ENCODE assay signal across 8 mouse cellular contexts in the genomic region with DNA sequence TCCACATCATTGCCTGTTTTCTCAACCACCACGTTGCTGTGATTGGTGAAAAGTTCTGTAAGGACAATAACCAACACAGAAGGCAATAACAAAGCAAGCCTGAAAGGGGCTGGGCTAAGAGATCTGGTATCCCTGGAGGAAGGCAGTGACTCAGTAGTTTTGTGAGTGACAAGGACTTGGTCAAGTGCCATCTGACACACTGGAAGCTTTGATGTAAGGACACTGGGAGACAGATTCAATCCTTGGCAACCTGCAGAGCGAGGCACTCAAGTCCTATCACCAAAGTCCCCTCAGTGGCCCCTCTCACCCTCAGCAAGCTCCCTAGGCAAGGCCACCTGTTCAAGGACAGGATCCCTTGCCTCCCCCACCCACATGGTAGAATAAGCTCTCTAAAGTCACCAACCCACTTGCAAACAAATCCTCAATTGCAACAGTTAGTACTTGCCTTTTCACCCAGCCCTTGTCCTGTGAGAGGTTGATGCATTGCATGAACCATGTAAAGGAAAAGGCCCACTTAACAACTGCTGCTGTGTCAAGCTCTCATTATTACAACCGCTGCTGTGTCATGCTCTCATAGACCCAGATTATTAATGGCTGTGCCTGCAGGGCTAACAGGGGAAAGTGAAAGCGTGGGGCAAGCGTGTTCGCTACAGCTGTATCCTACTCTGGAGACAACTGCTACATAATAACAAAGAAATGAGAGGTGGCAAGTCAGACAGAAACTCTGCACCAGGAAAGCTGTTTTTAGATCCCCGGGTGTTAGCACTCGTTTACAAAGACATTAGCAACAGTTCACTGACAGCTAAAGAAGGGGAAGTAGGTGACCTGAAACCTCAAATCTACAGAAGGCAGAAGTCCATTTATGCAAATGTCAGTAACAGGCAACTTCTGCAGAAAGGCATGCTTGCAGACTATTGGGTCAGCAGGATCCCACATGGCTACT. TPM values are rescaled to one million over a fixed set of nuclear protein-coding genes. Genes with fewer than 3 reads are reported as not detected.
DNase-seq lines count a peak whose midpoint lies in the region; ATAC-seq and TF ChIP-seq lines count a peak whose summit lies in the region.

No protein-coding gene starts in this region.

- H3K36me3 ChIP-seq in embryonic facial prominence, embryonic 11.5 days (replicated peaks; ENCODE audit: control insufficient read depth, insufficient read depth, low read depth, low read length) = no peaks in the 10 kb centered on the region
- H3K36me3 ChIP-seq in embryonic facial prominence, embryonic 10.5 days (replicated peaks) = no peaks in the 10 kb centered on the region
- no peaks in the 10 kb centered on the region for H3K36me3 ChIP-seq in hindbrain, embryonic 16.5 days (ENCODE audit: control insufficient read depth, insufficient read depth, low read length)
- H3K36me3 ChIP-seq in liver, embryonic 16.5 days (ENCODE audit: control insufficient read depth, insufficient read depth) = no peaks in the 10 kb centered on the region
- H3K36me3 ChIP-seq in neural tube, embryonic 13.5 days = no peaks in the 10 kb centered on the region

- no peak for ATAC-seq in embryonic facial prominence, embryonic 11.5 days (replicated peaks; ENCODE audit: insufficient number of reproducible peaks, low FRiP score, low TSS enrichment, low read depth)
- ATAC-seq in hindbrain, embryonic 16.5 days = 0 out of 2 replicates have a peak, but pooled peaks have one; percentile 29
- ATAC-seq in liver, embryonic 16.5 days (ENCODE audit: low read depth) = peak; percentile 45; the same call in 1 of the 2 replicates
- ATAC-seq in neural tube, embryonic 13.5 days (ENCODE audit: low read depth) = 0 out of 2 replicates have a peak, but pooled peaks have one; percentile 13
- ATAC-seq in cerebellum, adult (ENCODE audit: insufficient number of reproducible peaks, low FRiP score, low TSS enrichment) = no peak

- no peak for TF ChIP-seq POLR2A in bone marrow macrophage, adult 2 months (IDR thresholded peaks at IDR 0.05; ENCODE audit: borderline replicate concordance, low read depth, low read length)

- WGBS in embryonic facial prominence, embryonic 11.5 days = 61% methylated on average over 8 of the region's 8 CpGs
- WGBS in embryonic facial prominence, embryonic 10.5 days = 64% methylated on average over 8 of the region's 8 CpGs
- 24% methylated on average over 8 of the region's 8 CpGs for WGBS in hindbrain, embryonic 16.5 days
- WGBS in liver, embryonic 16.5 days (ENCODE audit: insufficient replicate concordance) = 14% methylated on average over 8 of the region's 8 CpGs
- 14% methylated on average over 8 of the region's 8 CpGs for WGBS in neural tube, embryonic 13.5 days

- H3K27ac ChIP-seq in embryonic facial prominence, embryonic 11.5 days (replicated peaks; ENCODE audit: low read depth, low read length) = no peak overlapping the region
- H3K27ac ChIP-seq in embryonic facial prominence, embryonic 10.5 days (replicated peaks) = no peak overlapping the region
- peak overlapping the region; percentile 78 for H3K27ac ChIP-seq in bone marrow macrophage, adult 2 months (ENCODE audit: insufficient read depth, low read depth, low read length)
- no peak overlapping the region for H3K27ac ChIP-seq in hindbrain, embryonic 16.5 days (ENCODE audit: low read depth, low read length)
- 0 out of 2 replicates have a peak overlapping the region, but pooled peaks have one; percentile 25 for H3K27ac ChIP-seq in liver, embryonic 16.5 days (ENCODE audit: low read length)
- H3K27ac ChIP-seq in neural tube, embryonic 13.5 days (replicated peaks) = 0 out of 2 replicates have a peak overlapping the region, but pooled peaks have one; percentile 14

- no peak overlapping the region for H3K4me3 ChIP-seq in embryonic facial prominence, embryonic 11.5 days (ENCODE audit: low read depth, low read length)
- no peak overlapping the region for H3K4me3 ChIP-seq in embryonic facial prominence, embryonic 10.5 days
- H3K4me3 ChIP-seq in bone marrow macrophage, adult 2 months (ENCODE audit: insufficient read depth, low read length) = peak overlapping the region; percentile 49
- H3K4me3 ChIP-seq in hindbrain, embryonic 16.5 days (ENCODE audit: low read length) = no peak overlapping the region
- H3K4me3 ChIP-seq in liver, embryonic 16.5 days (ENCODE audit: low read depth, low read length) = peak overlapping the region; percentile 25; the same call in 1 of the 2 replicates
- no peak overlapping the region for H3K4me3 ChIP-seq in neural tube, embryonic 13.5 days

- no peak for TF ChIP-seq CTCF in bone marrow macrophage, adult 2 months (IDR thresholded peaks at IDR 0.05; ENCODE audit: low read depth, low read length)

- H3K4me2 ChIP-seq in embryonic facial prominence, embryonic 11.5 days (ENCODE audit: low read depth, low read length) = no peak overlapping the region
- H3K4me2 ChIP-seq in hindbrain, embryonic 16.5 days (ENCODE audit: low read length) = no peak overlapping the region; the same call in 1 of the 2 replicates
- peak overlapping the region; percentile 24; the same call in 1 of the 2 replicates for H3K4me2 ChIP-seq in liver, embryonic 16.5 days (ENCODE audit: low read depth, low read length)
- H3K4me2 ChIP-seq in neural tube, embryonic 13.5 days = peak overlapping the region; percentile 9; the same call in 1 of the 2 replicates

- no peaks in the 10 kb centered on the region; the same call in 1 of the 2 replicates for H3K4me1 ChIP-seq in embryonic facial prominence, embryonic 11.5 days (ENCODE audit: control insufficient read depth, insufficient read depth, low read length)
- peaks cover 31% of the 10 kb centered on the region for H3K4me1 ChIP-seq in embryonic facial prominence, embryonic 10.5 days
- H3K4me1 ChIP-seq in bone marrow macrophage, adult 2 months (ENCODE audit: control insufficient read depth, insufficient read depth, low read length) = peaks cover 29% of the 10 kb centered on the region
- H3K4me1 ChIP-seq in hindbrain, embryonic 16.5 days (ENCODE audit: control insufficient read depth, insufficient read depth, low read depth, low read length) = peaks cover 15% of the 10 kb centered on the region
- H3K4me1 ChIP-seq in liver, embryonic 16.5 days (ENCODE audit: control insufficient read depth, low read depth, low read length) = no peaks in the 10 kb centered on the region; the same call in 1 of the 2 replicates
- peaks cover 37% of the 10 kb centered on the region for H3K4me1 ChIP-seq in neural tube, embryonic 13.5 days (replicated peaks)

- no peaks in the 10 kb centered on the region for H3K27me3 ChIP-seq in embryonic facial prominence, embryonic 11.5 days (ENCODE audit: control insufficient read depth, insufficient read depth, low read length)
- H3K27me3 ChIP-seq in embryonic facial prominence, embryonic 10.5 days (replicated peaks; ENCODE audit: low read depth, poor library complexity, severe bottlenecking) = no peaks in the 10 kb centered on the region
- H3K27me3 ChIP-seq in hindbrain, embryonic 16.5 days (replicated peaks; ENCODE audit: control insufficient read depth, insufficient read depth, low read length) = no peaks in the 10 kb centered on the region
- H3K27me3 ChIP-seq in liver, embryonic 16.5 days (ENCODE audit: control insufficient read depth, insufficient read depth, low read depth, low read length) = no peaks in the 10 kb centered on the region
- no peaks in the 10 kb centered on the region for H3K27me3 ChIP-seq in neural tube, embryonic 13.5 days

- peak; percentile 20 for DNase-seq in embryonic facial prominence, embryonic 11.5 days (ENCODE audit: low spot score)
- no peak for DNase-seq in embryonic facial prominence, embryonic 10.5 days (ENCODE audit: low spot score)
- no peak for DNase-seq in layer of hippocampus, adult 18-20 months (ENCODE audit: low spot score in 2 of 2)

- H3K9ac ChIP-seq in embryonic facial prominence, embryonic 11.5 days (replicated peaks; ENCODE audit: low read length) = no peak overlapping the region
- H3K9ac ChIP-seq in hindbrain, embryonic 16.5 days (ENCODE audit: low read depth, low read length) = no peak overlapping the region
- no peak overlapping the region for H3K9ac ChIP-seq in liver, embryonic 16.5 days (ENCODE audit: low read depth, low read length)
- H3K9ac ChIP-seq in neural tube, embryonic 13.5 days = no peak overlapping the region

- no peaks in the 10 kb centered on the region for H3K9me3 ChIP-seq in embryonic facial prominence, embryonic 11.5 days (replicated peaks; ENCODE audit: control insufficient read depth, low read length)
- H3K9me3 ChIP-seq in embryonic facial prominence, embryonic 10.5 days = no peaks in the 10 kb centered on the region
- H3K9me3 ChIP-seq in hindbrain, embryonic 16.5 days (ENCODE audit: control insufficient read depth, low read length) = no peaks in the 10 kb centered on the region
- no peaks in the 10 kb centered on the region for H3K9me3 ChIP-seq in liver, embryonic 16.5 days (replicated peaks; ENCODE audit: control insufficient read depth, low read length)
- no peaks in the 10 kb centered on the region for H3K9me3 ChIP-seq in neural tube, embryonic 13.5 days

RNA-seq across cellular contexts. Expression of a gene that starts 18.1 kb away (rescaled TPM):
- polyA plus RNA-seq in embryonic facial prominence, embryonic 11.5 days (2014; fragmentation: Nextera tagmentation; extraction: Ambion mirVana) = 9.1 and 11.7 TPM in 2 replicates
- polyA plus RNA-seq in embryonic facial prominence, embryonic 10.5 days (2016; fragmentation: Nextera tagmentation; extraction: Ambion mirVana) = 9.3 and 9.9 TPM in 2 replicates
- 0.39 and 0.92 TPM in 2 replicates for polyA plus RNA-seq in bone marrow macrophage, adult 2 months (2012; ENCODE audit: insufficient read depth, insufficient read length, missing spikeins)
- polyA plus RNA-seq in hindbrain, embryonic 16.5 days (2015; fragmentation: Nextera tagmentation; extraction: Ambion mirVana) = 3.4 and 3.5 TPM in 2 replicates
- 1.0 and 1.6 TPM in 2 replicates for polyA plus RNA-seq in liver, embryonic 16.5 days (2015; fragmentation: Nextera tagmentation; extraction: Ambion mirVana)
- 4.4 and 4.6 TPM in 2 replicates for polyA plus RNA-seq in neural tube, embryonic 13.5 days (2015; fragmentation: Nextera tagmentation; extraction: Ambion mirVana)
- 1 to 10 TPM; 1.7 TPM for total RNA-seq in layer of hippocampus, adult 18-20 months (2021)

Comparison
In these comparisons a context has a peak if more than half of its experiments do, and no peak if none do; other contexts are left out.
1. ATAC-seq: peak in hindbrain, embryonic 16.5 days (single experiment), liver, embryonic 16.5 days (single experiment) and neural tube, embryonic 13.5 days (single experiment); none in embryonic facial prominence, embryonic 11.5 days (single experiment) and cerebellum, adult (single experiment).
2. H3K27ac ChIP-seq: peak in bone marrow macrophage, adult 2 months (single experiment), liver, embryonic 16.5 days (single experiment) and neural tube, embryonic 13.5 days (single experiment); none in embryonic facial prominence, embryonic 11.5 days (single experiment), embryonic facial prominence, embryonic 10.5 days (single experiment) and hindbrain, embryonic 16.5 days (single experiment).
3. H3K4me2 ChIP-seq: peak in liver, embryonic 16.5 days (single experiment) and neural tube, embryonic 13.5 days (single experiment); none in embryonic facial prominence, embryonic 11.5 days (single experiment) and hindbrain, embryonic 16.5 days (single experiment).
4. H3K4me3 ChIP-seq: peak in bone marrow macrophage, adult 2 months (single experiment) and liver, embryonic 16.5 days (single experiment); none in embryonic facial prominence, embryonic 11.5 days (single experiment), embryonic facial prominence, embryonic 10.5 days (single experiment), hindbrain, embryonic 16.5 days (single experiment) and neural tube, embryonic 13.5 days (single experiment).